Mouse (Mus musculus): ENCODE measurements at regions not wholly inside any gene's neighbourhood (a gene's known extent, or its start where the extent isn't known, plus 50 kb on each side); places are given as distances from the start of the nearest gene placed in this dataset.
"Not testable (repeated sequence)": the region's sequence is repeated elsewhere in the genome, so short reads cannot be mapped to it uniquely, and the experiment has no call there.

GRCm38 (mm10) chr13:50314001-50314400 lies 63.9 kb upstream of the Gm906 start:
- H3K27me3 ChIP-seq (ENCODE audit: control insufficient read depth, insufficient read depth, low read length); H3K79me2 ChIP-seq (ENCODE audit: control insufficient read depth, insufficient read depth, low read length); H3K27ac ChIP-seq (replicated peaks; ENCODE audit: insufficient read depth, low read depth, low read length); H3K4me3 ChIP-seq (ENCODE audit: insufficient read depth, low read depth, low read length); H3K9ac ChIP-seq (ENCODE audit: low read depth, low read length); H3K4me1 ChIP-seq (ENCODE audit: control insufficient read depth, insufficient read depth, low read length); H3K36me3 ChIP-seq (ENCODE audit: control insufficient read depth, insufficient read depth, low read length); DNase-seq (ENCODE audit: extremely low read depth, low read depth, low spot score): not testable (repeated sequence)
- WGBS, result 73% methylated on average over 4 of the region's 4 CpGs

GRCm38 (mm10) chr13:50322512-50322911 lies 72.4 kb upstream of the Gm906 start:
- DNase-seq (ENCODE audit: extremely low read depth, low read depth, low spot score), result no peak

GRCm38 (mm10) chr13:50328614-50329013 lies 78.5 kb upstream of the Gm906 start:
- H3K27ac ChIP-seq (replicated peaks; ENCODE audit: insufficient read depth, low read depth, low read length), result no peak overlapping the region
- no peaks in the 10 kb centered on the region for H3K36me3 ChIP-seq (ENCODE audit: control insufficient read depth, insufficient read depth, low read length)
- H3K79me2 ChIP-seq (ENCODE audit: control insufficient read depth, insufficient read depth, low read length), result no peaks in the 10 kb centered on the region
- WGBS, result 77% methylated on average over 4 of the region's 4 CpGs
- no peak overlapping the region for H3K9ac ChIP-seq (ENCODE audit: low read depth, low read length)
- H3K4me1 ChIP-seq (ENCODE audit: control insufficient read depth, insufficient read depth, low read length), result no peaks in the 10 kb centered on the region
- H3K4me3 ChIP-seq (ENCODE audit: insufficient read depth, low read depth, low read length), result no peak overlapping the region
- no peak for TF ChIP-seq POLR2A (IDR thresholded peaks at IDR 0.05; ENCODE audit: extremely low read depth, insufficient read depth, low read length)
- no peak for TF ChIP-seq CTCF (IDR thresholded peaks at IDR 0.05; ENCODE audit: low read depth, low read length)
- H3K27me3 ChIP-seq (ENCODE audit: control insufficient read depth, insufficient read depth, low read length), result no peaks in the 10 kb centered on the region
- no peak for DNase-seq (ENCODE audit: extremely low read depth, low read depth, low spot score)

More at GRCm38 (mm10) chr13:50322512-50322911, 72.4 kb upstream of the Gm906 start:
- H3K9ac ChIP-seq (ENCODE audit: low read depth, low read length), result no peak overlapping the region
- TF ChIP-seq POLR2A (IDR thresholded peaks at IDR 0.05; ENCODE audit: extremely low read depth, insufficient read depth, low read length) (no peak), CTCF (IDR thresholded peaks at IDR 0.05; ENCODE audit: low read depth, low read length) (no peak)
- H3K79me2 ChIP-seq (ENCODE audit: control insufficient read depth, insufficient read depth, low read length), result no peaks in the 10 kb centered on the region
- no peak overlapping the region for H3K4me3 ChIP-seq (ENCODE audit: insufficient read depth, low read depth, low read length)
- 42% methylated on average over 4 of the region's 4 CpGs for WGBS
- no peak overlapping the region for H3K27ac ChIP-seq (replicated peaks; ENCODE audit: insufficient read depth, low read depth, low read length)
- H3K27me3 ChIP-seq (ENCODE audit: control insufficient read depth, insufficient read depth, low read length), result no peaks in the 10 kb centered on the region
- H3K36me3 ChIP-seq (ENCODE audit: control insufficient read depth, insufficient read depth, low read length), result no peaks in the 10 kb centered on the region
- H3K4me1 ChIP-seq (ENCODE audit: control insufficient read depth, insufficient read depth, low read length), result no peaks in the 10 kb centered on the region

GRCm38 (mm10) chr13:50344121-50344520 lies 73.5 kb upstream of the Fbxw17 start:
- Histone ChIP-seq H3K36me3 (ENCODE audit: control insufficient read depth, insufficient read depth, low read length) (no peaks in the 10 kb centered on the region), H3K4me1 (ENCODE audit: control insufficient read depth, insufficient read depth, low read length) (no peaks in the 10 kb centered on the region), H3K4me3 (ENCODE audit: insufficient read depth, low read depth, low read length) (no peak overlapping the region), H3K79me2 (ENCODE audit: control insufficient read depth, insufficient read depth, low read length) (no peaks in the 10 kb centered on the region), H3K27me3 (ENCODE audit: control insufficient read depth, insufficient read depth, low read length) (no peaks in the 10 kb centered on the region), H3K9ac (ENCODE audit: low read depth, low read length) (no peak overlapping the region), H3K27ac (replicated peaks; ENCODE audit: insufficient read depth, low read depth, low read length) (no peak overlapping the region)
- DNase-seq (ENCODE audit: extremely low read depth, low read depth, low spot score), result no peak
- WGBS, result 94% methylated on average over 11 of the region's 11 CpGs
- no peak for TF ChIP-seq POLR2A (IDR thresholded peaks at IDR 0.05; ENCODE audit: extremely low read depth, insufficient read depth, low read length)
- no peak for TF ChIP-seq CTCF (IDR thresholded peaks at IDR 0.05; ENCODE audit: low read depth, low read length)

GRCm38 (mm10) chr13:50351946-50352345 lies 65.7 kb upstream of the Fbxw17 start:
- no peak for TF ChIP-seq CTCF (IDR thresholded peaks at IDR 0.05; ENCODE audit: low read depth, low read length)
- TF ChIP-seq POLR2A (IDR thresholded peaks at IDR 0.05; ENCODE audit: extremely low read depth, insufficient read depth, low read length), result no peak
- Histone ChIP-seq H3K27me3 (ENCODE audit: control insufficient read depth, insufficient read depth, low read length) (no peaks in the 10 kb centered on the region), H3K79me2 (ENCODE audit: control insufficient read depth, insufficient read depth, low read length) (no peaks in the 10 kb centered on the region), H3K27ac (replicated peaks; ENCODE audit: insufficient read depth, low read depth, low read length) (no peak overlapping the region), H3K36me3 (ENCODE audit: control insufficient read depth, insufficient read depth, low read length) (no peaks in the 10 kb centered on the region), H3K9ac (ENCODE audit: low read depth, low read length) (no peak overlapping the region), H3K4me3 (ENCODE audit: insufficient read depth, low read depth, low read length) (no peak overlapping the region), H3K4me1 (ENCODE audit: control insufficient read depth, insufficient read depth, low read length) (no peaks in the 10 kb centered on the region)
- no peak for DNase-seq (ENCODE audit: extremely low read depth, low read depth, low spot score)
- 73% methylated on average over 6 of the region's 6 CpGs for WGBS

- no peak overlapping the region for H3K27ac ChIP-seq (replicated peaks; ENCODE audit: insufficient read depth, low read depth, low read length)
- no peak for DNase-seq (ENCODE audit: extremely low read depth, low read depth, low spot score)
- H3K27me3 ChIP-seq (ENCODE audit: control insufficient read depth, insufficient read depth, low read length), result no peaks in the 10 kb centered on the region
- H3K36me3 ChIP-seq (ENCODE audit: control insufficient read depth, insufficient read depth, low read length), result no peaks in the 10 kb centered on the region
- 67% methylated on average over 2 of the region's 2 CpGs for WGBS
- TF ChIP-seq POLR2A (IDR thresholded peaks at IDR 0.05; ENCODE audit: extremely low read depth, insufficient read depth, low read length), result no peak
- TF ChIP-seq CTCF (IDR thresholded peaks at IDR 0.05; ENCODE audit: low read depth, low read length), result 0 out of 2 replicates have a peak, but pooled peaks have one; percentile 4
- no peaks in the 10 kb centered on the region for H3K79me2 ChIP-seq (ENCODE audit: control insufficient read depth, insufficient read depth, low read length)
- H3K4me1 ChIP-seq (ENCODE audit: control insufficient read depth, insufficient read depth, low read length), result no peaks in the 10 kb centered on the region
- H3K9ac ChIP-seq (ENCODE audit: low read depth, low read length), result no peak overlapping the region
- no peak overlapping the region for H3K4me3 ChIP-seq (ENCODE audit: insufficient read depth, low read depth, low read length)
Measured at GRCm38 (mm10) chr13:50355265-50355664, 62.4 kb upstream of the Fbxw17 start.
